Mouse (Mus musculus) E14TG2a.4 (cell line): Measurements from ENCODE around the gene Atf5.

Source experiments
- CTCF ChIP-seq: conservative IDR thresholded peaks from 2 replicates; pipeline ENCODE4 v1.5.1; 2014; ENCODE audit warnings: low read length
- POU5F1 ChIP-seq: IDR thresholded peaks from 2 replicates; pipeline ENCODE4 v1.6.1; 2014; ENCODE audit warnings: low read length, borderline replicate concordance

DNA sequence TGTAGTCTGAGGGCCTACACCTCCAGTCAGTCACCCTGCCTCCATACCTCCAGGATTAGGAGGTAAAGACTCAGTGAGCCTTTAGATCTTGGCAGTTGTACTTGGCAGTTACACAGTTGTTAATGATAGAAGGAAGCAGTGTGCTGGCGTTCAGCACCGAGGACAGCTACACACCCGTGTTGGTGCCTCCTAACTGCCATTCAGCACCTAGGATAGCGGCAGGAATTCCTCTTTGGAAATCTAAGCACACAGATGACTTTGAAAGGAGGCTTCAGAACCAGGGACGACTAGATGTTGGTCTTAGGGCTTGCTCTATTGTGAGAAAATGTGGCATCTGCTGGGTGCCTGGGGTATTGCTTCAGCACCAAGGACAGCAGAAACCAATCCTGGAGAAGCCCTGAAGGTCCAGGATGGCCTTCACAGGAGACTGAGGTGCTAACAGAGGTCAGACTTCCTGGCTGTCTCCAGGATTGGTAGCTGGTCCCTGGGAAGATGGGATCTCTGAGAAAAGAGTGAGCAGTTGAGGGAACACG is 46.3 kb downstream of the Atf5 start:
- TF ChIP-seq CTCF: no peak
- no peak for TF ChIP-seq POU5F1
